Mouse (Mus musculus) heart, adult 2 months (tissue): ENCODE measurements around the gene Ripk3.

Experiments
- CTCF ChIP-seq: fragments of 200-600 bp; IDR thresholded peaks from 2 replicates; pipeline ENCODE4 v1.8.1; 2022; ENCODE audit warnings: antibody characterized with exemption, mild to moderate bottlenecking, moderate library complexity
- EP300 ChIP-seq: fragments of 200-500 bp; IDR thresholded peaks from 2 replicates; pipeline ENCODE4 v1.6.1; 2011; ENCODE audit warnings: low read depth, low read length, control low read depth; ENCODE audit not compliant: insufficient read depth
- POLR2A ChIP-seq: fragments of 200-500 bp; IDR thresholded peaks from 2 replicates; pipeline ENCODE4 v1.6.1; 2011; ENCODE audit warnings: mild to moderate bottlenecking, low read depth, low read length, control low read depth; ENCODE audit not compliant: insufficient read depth

- TF ChIP-seq CTCF (no peak), POLR2A (no peak), EP300 (no peak; the same call in 1 of the 2 replicates)
Measured at GRCm38 (mm10) chr14:55822991-55823762, 34.5 kb upstream of the Ripk3 start, which contains the start of gene Nfatc4.
